Mouse (Mus musculus): ENCODE results near the gene Dpp7. TPM values are rescaled to one million over a fixed set of nuclear protein-coding genes. Genes with fewer than 3 reads are reported as not detected.

The Dpp7 gene
- total RNA-seq (2018; cell fraction: chromatin; rRNA removed): 100 to 1,000 TPM in 21 of 26 experiments, 10 to 100 TPM in 5; 80.5 to 340 (median 152) TPM
- total RNA-seq (2018; cell fraction: cytosol; rRNA removed): 100 to 1,000 TPM in 12 of 26 experiments, 10 to 100 TPM in 14; 67.2 to 160 (median 93.4) TPM
- 100 to 1,000 TPM; 104 to 338 (median 159) TPM for total RNA-seq (2018; cell fraction: nucleus; rRNA removed)
- polyA plus RNA-seq (2018): 101 to 192 TPM (median 107 TPM) in 3 replicates

- Histone ChIP-seq H3K36me3 (ENCODE audit: inconsistent target) (peaks cover 43% of the 10 kb centered on the region), H3K27ac (peak within 1 kb of the TSS; percentile 79), H3K79me2 (ENCODE audit: inconsistent target) (peaks cover 45% of the 10 kb centered on the region), H3K4me3 (ENCODE audit: inconsistent target) (peak within 1 kb of the TSS; percentile 90)
- WGBS (ENCODE audit: missing documents): 7% methylated on average over 13 of the region's 13 CpGs
These were observed at the start of gene Dpp7 for GRCm38 (mm10) chr2:25356208-25357079. Dpp7 (minus strand) TSS chr2:25356359.

DNA sequence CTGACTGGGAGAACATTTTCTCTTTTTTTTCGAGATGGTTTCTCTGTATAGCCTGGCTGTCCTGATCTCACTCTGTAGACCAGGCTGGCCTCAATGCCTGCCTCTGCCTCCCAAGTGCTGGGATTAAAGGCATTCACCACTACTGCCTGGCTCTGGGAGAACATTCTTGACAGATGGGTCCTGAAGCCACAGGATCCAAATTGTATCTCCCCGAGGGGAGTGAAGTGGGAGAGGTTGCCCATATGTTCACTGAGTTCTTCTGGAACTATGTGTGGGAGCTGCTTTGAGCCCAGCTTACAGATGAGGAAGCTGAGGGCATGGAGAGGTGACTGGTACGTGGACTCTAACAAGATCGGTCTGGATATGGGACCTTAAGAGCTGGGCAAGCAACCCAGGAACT is 47.8 kb upstream of the Dpp7 start:
- no peak overlapping the region for H3K27ac ChIP-seq
- 76% methylated on average over 4 of the region's 4 CpGs for WGBS (ENCODE audit: missing documents)
- no peak overlapping the region for H3K4me3 ChIP-seq (ENCODE audit: inconsistent target)
- H3K36me3 ChIP-seq (ENCODE audit: inconsistent target): no peaks in the 10 kb centered on the region
- H3K79me2 ChIP-seq (ENCODE audit: inconsistent target): no peaks in the 10 kb centered on the region

- no peak overlapping the region for H3K27ac ChIP-seq
- H3K79me2 ChIP-seq (ENCODE audit: inconsistent target): no peaks in the 10 kb centered on the region
- no peak overlapping the region for H3K4me3 ChIP-seq (ENCODE audit: inconsistent target)
- WGBS (ENCODE audit: missing documents): 8% methylated on average over 49 of the region's 54 CpGs
- no peaks in the 10 kb centered on the region for H3K36me3 ChIP-seq (ENCODE audit: inconsistent target)
These were observed 46.9 kb upstream of the Dpp7 start for GRCm38 (mm10) chr2:25402972-25403601.

- no peaks in the 10 kb centered on the region for H3K79me2 ChIP-seq (ENCODE audit: inconsistent target)
- WGBS (ENCODE audit: missing documents): 3% methylated on average over 13 of the region's 13 CpGs
- H3K27ac ChIP-seq: no peak overlapping the region
- no peaks in the 10 kb centered on the region for H3K36me3 ChIP-seq (ENCODE audit: inconsistent target)
- H3K4me3 ChIP-seq (ENCODE audit: inconsistent target): no peak overlapping the region
These were observed 46.3 kb upstream of the Dpp7 start for GRCm38 (mm10) chr2:25402377-25402971.

- H3K36me3 ChIP-seq (ENCODE audit: inconsistent target): no peaks in the 10 kb centered on the region
- WGBS (ENCODE audit: missing documents): 4% methylated on average over 17 of the region's 17 CpGs
- H3K79me2 ChIP-seq (ENCODE audit: inconsistent target): no peaks in the 10 kb centered on the region
- no peak overlapping the region for H3K27ac ChIP-seq
- H3K4me3 ChIP-seq (ENCODE audit: inconsistent target): no peak overlapping the region
These were observed 44.6 kb upstream of the Dpp7 start for GRCm38 (mm10) chr2:25400764-25401163.

DNA sequence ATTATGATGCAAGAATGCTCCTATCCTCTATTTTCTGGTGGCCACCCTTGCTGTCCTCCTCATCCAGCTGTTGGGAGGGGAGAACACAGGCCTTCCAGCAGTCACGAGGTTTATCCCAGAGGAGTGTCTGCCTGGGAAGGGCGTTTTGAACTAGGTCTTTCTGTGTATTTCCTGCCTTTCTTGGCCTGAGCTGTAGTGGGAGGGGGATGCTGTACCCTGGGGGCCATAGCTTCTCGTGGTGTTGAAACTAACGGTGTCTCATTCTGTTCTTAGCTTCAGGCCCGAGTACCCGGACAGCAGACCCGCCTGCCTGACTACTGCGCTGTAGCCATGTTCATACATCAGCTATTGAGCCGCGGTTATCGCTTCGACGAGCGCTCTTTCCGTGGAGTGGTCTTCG is 44.1 kb upstream of the Dpp7 start:
- Histone ChIP-seq H3K4me3 (ENCODE audit: inconsistent target) (no peak overlapping the region), H3K36me3 (ENCODE audit: inconsistent target) (no peaks in the 10 kb centered on the region), H3K27ac (no peak overlapping the region), H3K79me2 (ENCODE audit: inconsistent target) (no peaks in the 10 kb centered on the region)
- 23% methylated on average over 16 of the region's 16 CpGs for WGBS (ENCODE audit: missing documents)

DNA sequence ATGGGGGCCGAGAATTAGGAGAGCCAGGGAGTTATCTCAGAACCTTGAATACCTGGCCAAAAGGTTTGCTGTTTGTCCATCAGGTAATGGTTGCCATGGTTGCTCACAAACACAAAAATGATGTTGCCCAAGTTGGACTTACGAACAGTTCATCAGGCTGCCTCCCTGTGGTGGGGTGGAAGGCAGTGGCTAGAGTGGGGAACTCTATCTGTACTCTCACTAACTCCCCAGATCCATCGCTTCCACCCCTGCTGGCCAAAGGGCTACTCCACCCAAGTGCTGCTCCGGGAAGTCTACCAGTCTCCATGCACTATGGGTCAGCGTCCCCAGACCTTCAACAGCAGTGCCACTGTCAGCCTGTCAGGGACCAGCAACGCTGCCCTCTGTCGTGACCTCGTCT is 42.9 kb upstream of the Dpp7 start, which contains the start of gene Npdc1:
Gene Npdc1, plus strand, starts transcription at position 301 of the 400 bp plus-strand sequence.
- H3K36me3 ChIP-seq (ENCODE audit: inconsistent target): no peaks in the 10 kb centered on the region
- no peaks in the 10 kb centered on the region for H3K79me2 ChIP-seq (ENCODE audit: inconsistent target)
- no peak within 1 kb of the TSS for H3K4me3 ChIP-seq (ENCODE audit: inconsistent target)
- H3K27ac ChIP-seq: no peak within 1 kb of the TSS
- 83% methylated on average over 8 of the region's 8 CpGs for WGBS (ENCODE audit: missing documents)

DNA sequence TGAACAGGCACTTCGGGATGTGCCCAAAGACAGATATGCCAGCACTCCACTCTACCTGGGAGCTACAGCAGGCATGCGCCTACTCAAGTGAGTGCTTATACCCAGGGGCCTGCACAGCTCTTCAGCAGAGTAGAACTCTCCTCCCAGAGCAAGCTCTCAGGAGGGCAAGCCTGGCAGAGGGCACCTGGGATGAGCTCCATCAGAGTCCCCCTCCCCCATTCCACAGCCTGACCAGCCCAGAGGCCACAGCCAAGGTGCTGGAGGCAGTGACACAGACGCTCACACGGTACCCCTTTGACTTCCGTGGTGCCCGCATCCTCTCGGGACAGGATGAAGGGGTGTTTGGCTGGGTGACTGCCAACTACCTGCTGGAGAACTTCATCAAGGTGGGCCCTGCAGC is 41.9 kb upstream of the Dpp7 start:
- 96% methylated on average over 7 of the region's 7 CpGs for WGBS (ENCODE audit: missing documents)
- no peaks in the 10 kb centered on the region for H3K79me2 ChIP-seq (ENCODE audit: inconsistent target)

DNA sequence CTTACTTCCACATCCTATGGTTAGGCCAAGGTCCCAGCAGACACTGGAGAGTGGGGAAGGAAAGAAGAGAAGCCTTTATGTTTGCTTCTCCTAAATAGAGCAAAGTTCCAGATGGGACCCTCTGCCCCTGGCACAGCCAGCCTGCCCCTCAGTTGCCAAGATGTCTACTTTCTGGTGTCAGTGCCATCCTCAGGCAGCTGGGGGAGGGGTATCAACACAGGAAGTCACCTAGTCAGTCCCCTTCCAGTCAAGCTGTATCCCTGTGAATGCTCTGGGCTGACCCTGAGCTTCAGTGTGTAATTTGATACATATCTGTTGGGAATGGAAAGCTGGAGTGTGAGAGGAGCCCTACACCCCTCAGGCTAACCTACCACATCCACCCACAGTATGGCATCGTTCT is 40.9 kb upstream of the Dpp7 start:
- H3K27ac ChIP-seq: no peak overlapping the region
- 83% methylated on average over 1 of the region's 1 CpGs for WGBS (ENCODE audit: missing documents)

More for the DNA sequence above, 41.9 kb upstream of the Dpp7 start:
- Histone ChIP-seq H3K36me3 (ENCODE audit: inconsistent target) (no peaks in the 10 kb centered on the region), H3K4me3 (ENCODE audit: inconsistent target) (no peak overlapping the region), H3K27ac (no peak overlapping the region)

GRCm38 (mm10) chr2:25396597-25396983 is 40.4 kb upstream of the Dpp7 start:
- Histone ChIP-seq H3K4me3 (ENCODE audit: inconsistent target) (no peak overlapping the region), H3K79me2 (ENCODE audit: inconsistent target) (no peaks in the 10 kb centered on the region), H3K27ac (no peak overlapping the region), H3K36me3 (ENCODE audit: inconsistent target) (no peaks in the 10 kb centered on the region)
- WGBS (ENCODE audit: missing documents): 55% methylated on average over 3 of the region's 3 CpGs

More for the DNA sequence above, 40.9 kb upstream of the Dpp7 start:
- H3K4me3 ChIP-seq (ENCODE audit: inconsistent target): no peak overlapping the region
- no peaks in the 10 kb centered on the region for H3K79me2 ChIP-seq (ENCODE audit: inconsistent target)
- no peaks in the 10 kb centered on the region for H3K36me3 ChIP-seq (ENCODE audit: inconsistent target)

DNA sequence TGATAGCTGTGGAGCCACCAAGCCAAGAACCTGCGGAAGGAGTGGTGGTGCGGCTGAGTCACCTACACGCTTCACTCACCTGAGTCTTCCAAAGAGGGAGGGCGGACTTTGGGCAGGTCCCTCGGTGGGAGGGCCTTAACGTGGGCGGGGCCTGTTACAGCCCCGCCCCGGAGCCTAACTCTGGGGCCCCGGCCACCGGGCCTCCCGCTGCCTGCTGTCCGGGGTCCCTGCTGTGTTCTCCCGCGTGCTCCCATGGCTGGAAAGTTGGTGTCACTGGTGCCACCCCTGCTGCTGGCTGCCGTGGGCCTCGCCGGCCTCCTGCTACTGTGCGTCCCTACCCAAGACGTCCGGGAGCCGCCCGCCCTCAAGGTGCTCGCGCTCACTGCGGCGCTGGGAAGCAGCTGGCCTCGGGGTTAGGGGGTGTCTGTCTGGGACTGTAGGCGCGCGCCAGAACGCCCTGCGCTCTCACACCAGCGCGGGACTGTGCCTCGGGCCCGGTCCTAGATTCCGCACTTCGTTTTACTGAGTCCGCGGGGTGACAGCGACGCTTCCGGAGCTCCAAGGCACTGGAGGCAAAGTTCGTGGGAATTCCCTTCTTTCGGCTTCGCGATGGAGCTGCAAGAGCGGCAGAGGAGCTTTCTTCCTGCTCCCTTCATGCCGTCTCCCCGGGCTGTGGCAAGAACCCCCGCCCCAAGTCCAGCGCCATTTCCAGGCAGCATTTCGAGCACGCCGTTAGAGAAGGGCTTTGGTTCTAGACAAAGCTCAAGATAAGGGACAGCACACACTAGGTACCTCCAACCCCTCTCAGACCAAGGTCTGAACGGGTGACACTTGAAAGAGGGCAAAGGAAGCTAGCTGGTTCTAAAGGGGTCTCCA is 39.8 kb upstream of the Dpp7 start, which contains the start of gene Entpd2:
Gene Entpd2, plus strand, starts transcription at position 154 of the 876 bp plus-strand sequence.
- WGBS (ENCODE audit: missing documents): 3% methylated on average over 57 of the region's 57 CpGs
- H3K36me3 ChIP-seq (ENCODE audit: inconsistent target): no peaks in the 10 kb centered on the region
- H3K4me3 ChIP-seq (ENCODE audit: inconsistent target): no peak within 1 kb of the TSS
- H3K79me2 ChIP-seq (ENCODE audit: inconsistent target): no peaks in the 10 kb centered on the region
- H3K27ac ChIP-seq: no peak within 1 kb of the TSS

DNA sequence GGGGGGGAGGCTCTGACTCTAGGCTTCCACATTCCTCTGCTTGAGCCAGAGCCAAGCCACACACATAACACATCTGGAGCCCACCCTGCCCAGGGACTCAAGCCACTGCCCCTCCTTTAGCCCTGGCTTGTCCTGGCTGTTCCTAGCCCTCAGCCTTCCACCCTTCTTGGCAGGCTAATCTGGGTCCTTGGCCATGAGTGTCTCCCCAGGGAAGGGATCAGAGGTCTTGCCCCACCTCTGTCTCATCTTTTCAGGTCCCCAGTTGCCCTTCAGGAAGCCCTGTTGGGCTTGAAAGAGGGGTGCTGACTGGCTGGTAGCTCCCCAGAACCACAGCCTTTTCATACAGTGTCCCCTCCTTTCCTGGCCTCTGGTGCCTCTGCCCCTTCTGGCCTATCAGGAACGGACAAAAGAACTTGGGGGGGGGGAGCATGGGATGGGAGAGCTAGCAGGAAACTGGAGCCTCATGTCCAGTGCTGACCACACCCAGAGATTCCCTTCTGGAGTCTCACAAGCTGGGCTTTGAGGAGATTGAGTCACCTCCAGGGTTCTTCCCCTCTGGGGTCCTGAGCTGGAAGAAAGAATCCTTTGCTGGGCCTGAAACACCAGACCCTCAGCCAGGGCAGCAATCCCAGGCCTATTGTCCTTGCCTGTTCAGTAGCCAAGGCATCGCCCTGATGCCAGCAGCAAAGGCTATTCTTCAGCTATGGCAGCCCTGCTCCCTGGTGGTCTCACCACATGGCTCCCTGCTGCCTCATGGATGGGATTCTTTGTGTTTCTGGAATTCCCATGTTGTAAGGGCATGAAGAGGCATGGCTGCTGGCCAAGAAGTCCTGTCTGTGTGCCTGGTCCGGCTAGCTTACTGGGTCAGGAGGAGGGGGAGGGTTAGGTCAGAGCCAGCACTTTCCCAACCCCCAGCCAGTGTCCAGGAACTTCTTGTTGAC is 38.4 kb upstream of the Dpp7 start:
- no peak overlapping the region for H3K4me3 ChIP-seq (ENCODE audit: inconsistent target)
- H3K36me3 ChIP-seq (ENCODE audit: inconsistent target): no peaks in the 10 kb centered on the region
- no peak overlapping the region for H3K27ac ChIP-seq
- H3K79me2 ChIP-seq (ENCODE audit: inconsistent target): no peaks in the 10 kb centered on the region
- 52% methylated on average over 3 of the region's 3 CpGs for WGBS (ENCODE audit: missing documents)

GRCm38 (mm10) chr2:25391266-25391665 is 35.1 kb upstream of the Dpp7 start:
- Histone ChIP-seq H3K4me3 (ENCODE audit: inconsistent target) (no peak overlapping the region), H3K36me3 (ENCODE audit: inconsistent target) (no peaks in the 10 kb centered on the region), H3K27ac (no peak overlapping the region), H3K79me2 (ENCODE audit: inconsistent target) (no peaks in the 10 kb centered on the region)
- 88% methylated on average over 5 of the region's 5 CpGs for WGBS (ENCODE audit: missing documents)
